Mouse (Mus musculus) forebrain, embryonic 12.5 days (tissue): ENCODE measurements at regions not wholly inside any gene's neighbourhood (a gene's known extent, or its start where the extent isn't known, plus 50 kb on each side); places are given as distances from the start of the nearest gene placed in this dataset.

Experiments
- ATAC-seq: fragments of 200-750 bp; cut with Nextera tagmentation; 2 replicates; pipeline ENCODE4 v1.8.0; 2017; ENCODE audit warnings: moderate TSS enrichment; ENCODE audit not compliant: low FRiP score
- H3K27ac ChIP-seq: fragments of 300-500 bp; sonication (generic); 2 replicates; pipeline ENCODE4 v1.5.1; 2016; ENCODE audit warnings: mild to moderate bottlenecking
- H3K27me3 ChIP-seq: fragments of 300-500 bp; sonication (generic); 2 replicates; pipeline ENCODE4 v1.6.1; 2016; ENCODE audit warnings: mild to moderate bottlenecking
- H3K36me3 ChIP-seq: fragments of 300-500 bp; sonication (generic); replicated peaks from 2 replicates; pipeline ENCODE4 v1.6.1; 2016; ENCODE audit warnings: mild to moderate bottlenecking
- H3K4me1 ChIP-seq: fragments of 300-500 bp; sonication (generic); 2 replicates; pipeline ENCODE4 v1.6.1; 2016
- H3K4me2 ChIP-seq: fragments of 300-500 bp; sonication (generic); 2 replicates; pipeline ENCODE4 v1.6.1; 2016; ENCODE audit warnings: mild to moderate bottlenecking, moderate library complexity
- H3K4me3 ChIP-seq: fragments of 300-500 bp; sonication (generic); replicated peaks from 2 replicates; pipeline ENCODE4 v1.5.1; 2016; ENCODE audit warnings: mild to moderate bottlenecking
- H3K9ac ChIP-seq: fragments of 300-500 bp; sonication (generic); 2 replicates; pipeline ENCODE4 v1.6.1; 2016; ENCODE audit warnings: mild to moderate bottlenecking
- H3K9me3 ChIP-seq: fragments of 300-500 bp; sonication (generic); 2 replicates; pipeline ENCODE4 v1.6.1; 2016
- WGBS: fragments of 180-500 bp; shearing (Covaris S2); methylation state at CpG from one replicate; pipeline ENCODE4 v1.1.7; 2016; 5-methylcytosine and 5-hydroxymethylcytosine counted together

DNA sequence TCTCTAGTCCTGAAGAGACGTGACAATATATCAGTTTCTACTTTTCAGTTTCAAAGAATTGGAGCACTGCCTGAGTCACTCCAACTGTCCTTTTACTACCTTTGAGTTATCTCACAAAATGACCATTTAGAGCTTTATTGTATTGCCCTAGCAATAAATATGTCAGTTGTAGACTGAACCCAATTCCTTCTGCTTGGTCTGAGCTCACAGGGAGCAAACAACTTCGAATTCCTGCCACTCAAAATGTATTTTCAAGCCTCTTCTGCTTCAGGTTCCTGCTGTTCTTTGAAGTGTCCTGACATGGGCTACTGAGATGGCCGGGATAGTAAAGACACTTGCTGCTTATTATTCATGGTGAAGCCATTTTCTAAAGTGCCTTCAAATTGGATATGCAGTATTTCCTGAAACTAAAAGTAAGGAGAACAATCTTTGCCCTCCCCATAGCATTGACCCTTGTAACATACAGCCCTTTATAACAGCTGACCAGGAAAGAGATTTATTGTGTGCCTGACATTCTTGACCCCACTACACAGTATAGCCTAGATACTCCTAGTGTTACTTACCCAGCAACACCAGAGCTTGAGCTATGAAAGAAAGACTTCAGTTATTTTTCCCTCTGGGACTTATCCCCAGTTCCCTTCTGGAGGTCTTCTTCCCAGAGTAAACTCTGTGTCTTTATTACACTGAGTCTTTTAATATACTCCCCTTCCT lies 460.9 kb downstream of the Nsun3 start:
- no peaks in the 10 kb centered on the region; the same call in 1 of the 2 replicates for H3K4me1 ChIP-seq
- H3K4me3 ChIP-seq = no peak overlapping the region
- WGBS = 66% methylated on average over 3 of the region's 3 CpGs
- H3K36me3 ChIP-seq = no peaks in the 10 kb centered on the region
- no peak for ATAC-seq
- H3K4me2 ChIP-seq = no peak overlapping the region
- no peak overlapping the region for H3K27ac ChIP-seq
- no peaks in the 10 kb centered on the region for H3K9me3 ChIP-seq
- H3K9ac ChIP-seq = no peak overlapping the region
- H3K27me3 ChIP-seq = no peaks in the 10 kb centered on the region

- Histone ChIP-seq H3K9ac (no peak overlapping the region), H3K27me3 (no peaks in the 10 kb centered on the region), H3K4me2 (no peak overlapping the region), H3K4me3 (no peak overlapping the region), H3K9me3 (no peaks in the 10 kb centered on the region), H3K27ac (no peak overlapping the region), H3K36me3 (no peaks in the 10 kb centered on the region), H3K4me1 (no peaks in the 10 kb centered on the region; the same call in 1 of the 2 replicates)
- peak; percentile 11; the same call in 1 of the 2 replicates for ATAC-seq
- WGBS = 94% methylated on average over 1 of the region's 1 CpGs
Observed at GRCm38 (mm10) chr16:62322809-62323208, 463.8 kb downstream of the Nsun3 start.

DNA sequence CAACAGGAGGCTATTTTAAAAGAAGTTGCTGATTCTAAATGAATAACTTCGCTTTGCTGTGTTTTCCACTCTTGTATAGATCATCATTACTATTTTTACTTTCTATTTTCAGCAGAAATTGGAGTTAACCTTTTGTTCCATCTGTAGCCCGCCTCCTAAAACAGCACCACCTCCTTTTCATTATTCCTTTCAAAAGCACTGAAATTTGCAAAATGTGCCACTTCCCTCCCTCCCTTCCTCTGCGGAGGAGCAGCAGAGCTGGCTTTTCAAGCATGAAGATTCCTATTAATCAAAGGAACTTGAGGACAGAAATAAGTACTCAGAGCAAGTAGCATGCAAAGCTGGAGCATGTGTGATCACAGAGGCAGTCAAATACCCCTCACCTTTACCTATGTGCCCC lies 497.7 kb downstream of the Nsun3 start:
- H3K4me1 ChIP-seq = no peaks in the 10 kb centered on the region
- whole genome bisulfite sequencing = 54% methylated on average over 3 of the region's 3 CpGs
- no peaks in the 10 kb centered on the region for H3K27me3 ChIP-seq
- no peak overlapping the region for H3K4me2 ChIP-seq
- no peak overlapping the region for H3K4me3 ChIP-seq
- H3K27ac ChIP-seq = no peak overlapping the region
- no peak for ATAC-seq
- H3K36me3 ChIP-seq = no peaks in the 10 kb centered on the region
- no peaks in the 10 kb centered on the region for H3K9me3 ChIP-seq
- no peak overlapping the region for H3K9ac ChIP-seq
